Comparison of ENCODE assay signal across 16 mouse cellular contexts in the genomic region with DNA sequence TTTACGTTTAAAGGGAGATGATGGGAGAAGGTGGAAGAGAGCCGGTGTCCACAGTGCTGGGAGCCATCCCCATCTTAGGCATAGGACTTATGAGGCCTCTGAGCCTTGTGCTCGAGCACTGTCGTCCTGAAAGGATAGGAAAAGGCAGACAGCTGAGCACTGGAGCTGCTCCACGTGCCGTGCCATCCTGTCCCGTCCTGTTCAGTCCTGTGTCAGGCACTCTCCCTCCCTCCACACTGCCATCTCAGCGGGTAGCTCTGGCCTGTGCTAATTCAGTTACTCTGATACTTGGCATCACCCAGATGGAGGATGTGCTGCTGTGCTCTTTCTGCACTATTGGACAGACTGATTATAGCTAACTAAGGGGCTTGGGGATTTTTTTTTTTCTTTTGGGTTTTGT. TPM values are rescaled to one million over a fixed set of nuclear protein-coding genes. Genes with fewer than 3 reads are reported as not detected.
DNase-seq lines count a peak whose midpoint lies in the region; TF ChIP-seq lines count a peak whose summit lies in the region.
"Had no signal": no experiment of that assay in that cellular context is flagged by ENCODE, and none has a peak within 500 bp of the region (broad histone marks: within the 10 kb centered on the region; RNA-seq: fewer than 3 reads in every experiment).

No protein-coding gene starts in this region.

- no peak overlapping the region for H3K4me3 ChIP-seq in myocyte
- H3K4me3 ChIP-seq: embryonic facial prominence, embryonic 10.5 days; gastrocnemius, adult 2 months; heart, embryonic 13.5 days; hindbrain, embryonic 12.5 days had no signal

- no peaks in the 10 kb centered on the region for H3K27me3 ChIP-seq in myocyte (ENCODE audit: control insufficient read depth, insufficient read depth, insufficient read length)
- H3K27me3 ChIP-seq: CH12.LX; heart, embryonic 13.5 days; hindbrain, embryonic 12.5 days had no signal

- no peak for TF ChIP-seq POLR2A in myocyte (IDR thresholded peaks at IDR 0.05; ENCODE audit: insufficient read length, low read depth)

- H3K79me2 ChIP-seq in myocyte (ENCODE audit: control insufficient read depth, insufficient read depth), result no peaks in the 10 kb centered on the region

- no peak overlapping the region for H3K4me2 ChIP-seq in myocyte (ENCODE audit: low read depth)
- H3K4me2 ChIP-seq: heart, embryonic 13.5 days; hindbrain, embryonic 12.5 days had no signal

- DNase-seq in cerebellum, adult 18-20 months, result peak; percentile 47 to 72
- DNase-seq in cerebellum, postnatal 14 days, result no peak
- peak; percentile 62 for DNase-seq in MN1 (ENCODE audit: low spot score)
- peak; percentile 27 for DNase-seq in cerebellum, adult 8-10 months
- no peak for DNase-seq in kidney, adult 11 months
- DNase-seq: adrenal gland, adult 2 months; adrenal gland, postnatal 25 days; gastrocnemius, adult 2 months; gastrocnemius, postnatal 25 days; heart, postnatal 36 days; kidney, adult 18-20 months had no signal

- H3K36me3 ChIP-seq in myocyte (ENCODE audit: control insufficient read depth, insufficient read depth), result peaks cover 15% of the 10 kb centered on the region

- no peak overlapping the region for H3ac ChIP-seq in myocyte (ENCODE audit: control insufficient read depth, insufficient read length)

TF ChIP-seq in myocyte, 11 proteins besides CTCF, POLR2A, EP300 and RAD21:
- TF ChIP-seq REST (IDR thresholded peaks at IDR 0.05; ENCODE audit: insufficient read depth, insufficient read length) (no peak), USF1 (IDR thresholded peaks at IDR 0.05; ENCODE audit: low read depth) (no peak), POLR2AphosphoS2 (IDR thresholded peaks at IDR 0.05; ENCODE audit: insufficient read length, low read depth) (peak; percentile 55)
TF ChIP-seq in myocyte: peak in this region for 1.

RNA-seq across cellular contexts. Expression of a gene that starts 21.6 kb away (rescaled TPM):
- polyA plus RNA-seq in myocyte (2012; fragmentation: generic; extraction: Trizol), result 0.35 TPM

Comparison
In these comparisons a context has a peak if more than half of its experiments do, and no peak if none do; other contexts are left out.
1. DNase-seq: peak in cerebellum, adult 18-20 months (2 of 2), MN1 (single experiment) and cerebellum, adult 8-10 months (single experiment); none in cerebellum, postnatal 14 days (0 of 2) and kidney, adult 11 months (single experiment).